Mouse (Mus musculus) midbrain, embryonic 16.5 days (tissue): ENCODE measurements around the gene Noc3l. TPM values are rescaled to one million over a fixed set of nuclear protein-coding genes. Genes with fewer than 3 reads are reported as not detected.

ENCODE experiments used
- ATAC-seq: fragments of 200-750 bp; cut with Nextera tagmentation; 2 replicates; pipeline ENCODE4 v1.8.0; 2017; ENCODE audit warnings: moderate TSS enrichment
- H3K27ac ChIP-seq: fragments of 300-500 bp; sonication (generic); 2 replicates; pipeline ENCODE4 v1.5.1; 2014; ENCODE audit warnings: mild to moderate bottlenecking, low read length, mixed read lengths
- H3K27me3 ChIP-seq: fragments of 300-500 bp; sonication (generic); 2 replicates; pipeline ENCODE4 v1.6.1; 2014; ENCODE audit warnings: low read depth, low read length, mixed read lengths; ENCODE audit not compliant: control insufficient read depth, insufficient read depth
- H3K36me3 ChIP-seq: fragments of 300-500 bp; sonication (generic); 2 replicates; pipeline ENCODE4 v1.6.1; 2014; ENCODE audit warnings: mild to moderate bottlenecking, low read length, moderate library complexity, mixed read lengths; ENCODE audit not compliant: control insufficient read depth, insufficient read depth
- H3K4me1 ChIP-seq: fragments of 300-500 bp; sonication (generic); 2 replicates; pipeline ENCODE4 v1.6.1; 2014; ENCODE audit warnings: mild to moderate bottlenecking, low read length, mixed read lengths; ENCODE audit not compliant: control insufficient read depth, insufficient read depth
- H3K4me2 ChIP-seq: fragments of 300-500 bp; sonication (generic); 2 replicates; pipeline ENCODE4 v1.6.1; 2014; ENCODE audit warnings: mild to moderate bottlenecking, low read length, mixed read lengths
- H3K4me3 ChIP-seq: fragments of 300-500 bp; sonication (generic); 2 replicates; pipeline ENCODE4 v1.5.1; 2014; ENCODE audit warnings: low read depth, mild to moderate bottlenecking, low read length, moderate library complexity, mixed read lengths
- H3K9ac ChIP-seq: fragments of 300-500 bp; sonication (generic); 2 replicates; pipeline ENCODE4 v1.6.1; 2014; ENCODE audit warnings: low read depth, low read length, mixed read lengths
- H3K9me3 ChIP-seq: fragments of 300-500 bp; sonication (generic); replicated peaks from 2 replicates; pipeline ENCODE4 v1.6.1; 2014; ENCODE audit warnings: mild to moderate bottlenecking, low read length, mixed read lengths; ENCODE audit not compliant: control insufficient read depth, poor library complexity, severe bottlenecking
- WGBS: fragments of 180-500 bp; shearing (Covaris S2); extraction: QIAGEN DNeasy Blood & Tissue Kit; methylation state at CpG from one replicate; pipeline ENCODE4 v1.1.7; 2014; 5-methylcytosine and 5-hydroxymethylcytosine counted together
- polyA plus RNA-seq: library from polyadenylated mRNA; unstranded; fragments of >200 nt; fragmentation: Nextera tagmentation; extraction: Ambion mirVana; gene quantifications from 2 replicates; pipeline ENCODE4 v1.2.1, GENCODE M21; 2015

Gene Noc3l
- polyA plus RNA-seq, 1 experiment from 2014 or later = 4.7 TPM

- ATAC-seq = no peak
- H3K27ac ChIP-seq = no peak overlapping the region
- no peaks in the 10 kb centered on the region for H3K4me1 ChIP-seq
- WGBS = 66% methylated on average over 2 of the region's 2 CpGs
- H3K27me3 ChIP-seq = no peaks in the 10 kb centered on the region
- H3K4me2 ChIP-seq = no peak overlapping the region
- H3K9ac ChIP-seq = no peak overlapping the region
- no peaks in the 10 kb centered on the region for H3K9me3 ChIP-seq
- H3K36me3 ChIP-seq = no peaks in the 10 kb centered on the region
- no peak overlapping the region for H3K4me3 ChIP-seq
Observed at GRCm38 (mm10) chr19:38778805-38779204, 40.2 kb downstream of the Noc3l start.

GRCm38 (mm10) chr19:38775548-38775947 lies 43.5 kb downstream of the Noc3l start:
- no peaks in the 10 kb centered on the region for H3K4me1 ChIP-seq
- H3K4me3 ChIP-seq = no peak overlapping the region
- H3K27ac ChIP-seq = no peak overlapping the region
- ATAC-seq = 0 out of 2 replicates have a peak, but pooled peaks have one; percentile 70
- H3K9me3 ChIP-seq = no peaks in the 10 kb centered on the region
- no peak overlapping the region for H3K4me2 ChIP-seq
- WGBS = 52% methylated on average over 4 of the region's 4 CpGs
- no peaks in the 10 kb centered on the region for H3K27me3 ChIP-seq
- no peak overlapping the region for H3K9ac ChIP-seq
- no peaks in the 10 kb centered on the region for H3K36me3 ChIP-seq

- WGBS = 95% methylated on average over 2 of the region's 2 CpGs
- H3K4me2 ChIP-seq = no peak overlapping the region
- no peaks in the 10 kb centered on the region for H3K27me3 ChIP-seq
- no peak overlapping the region for H3K4me3 ChIP-seq
- no peaks in the 10 kb centered on the region for H3K36me3 ChIP-seq
- no peaks in the 10 kb centered on the region for H3K9me3 ChIP-seq
- no peak for ATAC-seq
- no peak overlapping the region for H3K9ac ChIP-seq
- H3K27ac ChIP-seq = no peak overlapping the region
- H3K4me1 ChIP-seq = no peaks in the 10 kb centered on the region
Observed at GRCm38 (mm10) chr19:38766306-38766705, 52.7 kb downstream of the Noc3l start.

- H3K27ac ChIP-seq = no peak overlapping the region
- no peaks in the 10 kb centered on the region for H3K9me3 ChIP-seq
- no peaks in the 10 kb centered on the region for H3K4me1 ChIP-seq
- no peak overlapping the region for H3K9ac ChIP-seq
- ATAC-seq = no peak
- no peak overlapping the region for H3K4me3 ChIP-seq
- H3K4me2 ChIP-seq = no peak overlapping the region
- H3K27me3 ChIP-seq = no peaks in the 10 kb centered on the region
- H3K36me3 ChIP-seq = no peaks in the 10 kb centered on the region
- WGBS = 78% methylated on average over 3 of the region's 3 CpGs
Observed at GRCm38 (mm10) chr19:38760441-38760840, 58.6 kb downstream of the Noc3l start.

GRCm38 (mm10) chr19:38758685-38759472 lies 60.2 kb downstream of the Noc3l start:
- no peak for ATAC-seq
- Histone ChIP-seq H3K27ac (no peak overlapping the region), H3K27me3 (no peaks in the 10 kb centered on the region), H3K4me2 (no peak overlapping the region), H3K4me3 (no peak overlapping the region), H3K9me3 (no peaks in the 10 kb centered on the region), H3K9ac (no peak overlapping the region), H3K4me1 (no peaks in the 10 kb centered on the region), H3K36me3 (no peaks in the 10 kb centered on the region)
- 89% methylated on average over 7 of the region's 7 CpGs for WGBS

- Histone ChIP-seq H3K9ac (no peak overlapping the region), H3K4me3 (no peak overlapping the region), H3K27me3 (no peaks in the 10 kb centered on the region), H3K27ac (no peak overlapping the region), H3K9me3 (no peaks in the 10 kb centered on the region), H3K4me2 (no peak overlapping the region), H3K36me3 (no peaks in the 10 kb centered on the region), H3K4me1 (no peaks in the 10 kb centered on the region)
- WGBS = 49% methylated on average over 5 of the region's 5 CpGs
- no peak for ATAC-seq
Observed at GRCm38 (mm10) chr19:38758056-38758455, 61.0 kb downstream of the Noc3l start.

GRCm38 (mm10) chr19:38757161-38757560 lies 61.9 kb downstream of the Noc3l start:
- H3K4me3 ChIP-seq = no peak overlapping the region
- no peak overlapping the region for H3K9ac ChIP-seq
- H3K36me3 ChIP-seq = no peaks in the 10 kb centered on the region
- H3K9me3 ChIP-seq = no peaks in the 10 kb centered on the region
- H3K27me3 ChIP-seq = no peaks in the 10 kb centered on the region
- no peak for ATAC-seq
- H3K4me2 ChIP-seq = no peak overlapping the region
- no peaks in the 10 kb centered on the region for H3K4me1 ChIP-seq
- WGBS = 89% methylated on average over 3 of the region's 3 CpGs
- H3K27ac ChIP-seq = no peak overlapping the region

- 69% methylated on average over 4 of the region's 4 CpGs for WGBS
- ATAC-seq = no peak
Observed at GRCm38 (mm10) chr19:38750192-38750591, 68.8 kb downstream of the Noc3l start.

GRCm38 (mm10) chr19:38746492-38747014 lies 72.5 kb downstream of the Noc3l start:
- no peak overlapping the region for H3K27ac ChIP-seq
- H3K9me3 ChIP-seq = no peaks in the 10 kb centered on the region
- WGBS = 81% methylated on average over 6 of the region's 6 CpGs
- H3K27me3 ChIP-seq = no peaks in the 10 kb centered on the region
- H3K36me3 ChIP-seq = no peaks in the 10 kb centered on the region
- ATAC-seq = no peak
- H3K9ac ChIP-seq = no peak overlapping the region
- no peak overlapping the region for H3K4me2 ChIP-seq
- H3K4me1 ChIP-seq = no peaks in the 10 kb centered on the region
- no peak overlapping the region for H3K4me3 ChIP-seq

More at GRCm38 (mm10) chr19:38750192-38750591, 68.8 kb downstream of the Noc3l start:
- H3K27me3 ChIP-seq = no peaks in the 10 kb centered on the region
- H3K9me3 ChIP-seq = no peaks in the 10 kb centered on the region
- H3K36me3 ChIP-seq = no peaks in the 10 kb centered on the region
- no peak overlapping the region for H3K9ac ChIP-seq
- H3K4me1 ChIP-seq = no peaks in the 10 kb centered on the region
- no peak overlapping the region for H3K4me3 ChIP-seq
- H3K27ac ChIP-seq = no peak overlapping the region
- no peak overlapping the region for H3K4me2 ChIP-seq
